Mouse (Mus musculus) liver, postnatal 0 days (tissue): ENCODE measurements at regions not wholly inside any gene's neighbourhood (a gene's known extent, or its start where the extent isn't known, plus 50 kb on each side); places are given as distances from the start of the nearest gene placed in this dataset.

Experiments used
- CTCF ChIP-seq: sonication (generic); IDR thresholded peaks from 2 replicates; pipeline ENCODE4 v1.5.1; 2016; ENCODE audit warnings: antibody characterized with exemption, low read depth
- EP300 ChIP-seq: IDR thresholded peaks from 2 replicates; pipeline ENCODE4 v1.6.1; 2016; ENCODE audit warnings: antibody characterized with exemption, low read depth, mild to moderate bottlenecking

- TF ChIP-seq CTCF (no peak), EP300 (no peak)
Observed at GRCm38 (mm10) chr2:108770383-108770782, 510.2 kb upstream of the Kif18a start.
